Mouse (Mus musculus) liver, adult (tissue): ENCODE data around the gene Rhoj.

ENCODE experiments used
- GATA4 ChIP-seq: IDR thresholded peaks from 2 replicates; pipeline ENCODE4 v1.6.1; 2014; ENCODE audit warnings: mild to moderate bottlenecking, low read length; ENCODE audit not compliant: insufficient replicate concordance

The Rhoj gene

GRCm38 (mm10) chr12:75315851-75316250 is 7.7 kb downstream of the Rhoj start:
- TF ChIP-seq GATA4 = no peak

GRCm38 (mm10) chr12:75320441-75320925 is 12.4 kb downstream of the Rhoj start:
- no peak for TF ChIP-seq GATA4

GRCm38 (mm10) chr12:75321189-75321588 is 13.1 kb downstream of the Rhoj start:
- no peak for TF ChIP-seq GATA4

DNA sequence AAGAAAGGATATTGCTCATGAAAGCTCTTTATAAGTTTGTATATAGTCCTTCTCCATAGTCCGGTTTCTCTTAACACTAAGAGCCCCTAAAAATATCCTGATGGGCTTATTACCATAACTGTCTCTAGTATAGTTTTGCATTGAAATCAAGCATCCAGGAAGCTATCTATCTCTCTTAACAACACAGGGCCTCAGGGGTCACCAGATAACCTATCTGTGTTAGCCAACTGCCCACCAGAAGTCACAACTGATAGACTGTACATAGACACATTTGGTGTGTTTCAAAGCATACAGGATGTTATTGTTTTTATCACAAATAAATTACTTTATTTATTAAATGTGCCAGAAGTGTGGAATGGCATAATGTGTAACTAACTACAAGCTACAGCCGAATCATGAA is 21.1 kb downstream of the Rhoj start:
- TF ChIP-seq GATA4 = no peak

DNA sequence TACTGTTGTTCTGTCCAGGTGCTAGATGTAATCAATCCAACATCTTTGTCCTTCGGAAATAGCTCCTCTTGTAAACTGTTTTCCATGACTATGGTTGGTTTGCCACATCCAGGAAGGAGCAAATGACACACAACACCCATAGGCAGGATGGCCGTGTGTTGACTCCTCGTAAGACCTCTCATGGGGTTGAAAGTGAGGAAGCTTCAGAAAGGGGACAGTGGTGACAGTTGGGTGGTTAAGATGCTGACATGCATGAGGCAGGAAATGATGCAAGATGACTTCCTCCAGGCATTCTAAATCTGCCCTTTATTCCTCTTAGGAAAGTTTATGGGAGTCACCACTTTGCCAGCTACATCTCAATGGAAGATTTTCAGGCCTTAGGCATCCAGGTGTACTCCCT is 31.8 kb downstream of the Rhoj start:
- no peak for TF ChIP-seq GATA4

GRCm38 (mm10) chr12:75340331-75340730 is 32.2 kb downstream of the Rhoj start:
- no peak for TF ChIP-seq GATA4

- no peak for TF ChIP-seq GATA4
Observed at GRCm38 (mm10) chr12:75348551-75348950, 40.4 kb downstream of the Rhoj start.

DNA sequence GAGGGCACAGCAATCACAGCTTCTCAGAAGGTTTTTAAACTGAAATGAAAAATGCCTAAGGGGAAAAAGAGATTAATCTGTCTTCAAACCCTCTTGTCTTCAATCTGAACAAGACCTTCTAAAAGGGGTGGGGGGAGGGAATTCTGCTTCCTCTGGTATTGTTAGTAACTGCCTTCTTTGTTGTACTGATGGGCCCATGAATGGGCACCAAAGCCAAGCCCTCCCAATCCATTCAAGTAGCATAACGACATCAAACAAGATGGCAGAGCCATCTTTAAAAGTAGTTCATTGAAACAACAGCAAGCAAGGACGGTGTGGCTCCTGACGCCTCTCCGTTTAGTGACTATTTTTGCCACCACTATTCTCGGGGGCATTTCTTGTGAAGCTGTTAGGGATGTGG is 42.6 kb downstream of the Rhoj start:
- TF ChIP-seq GATA4 = no peak

- no peak for TF ChIP-seq GATA4
Observed at GRCm38 (mm10) chr12:75351846-75352245, 43.7 kb downstream of the Rhoj start.

- TF ChIP-seq GATA4 = no peak
Observed at GRCm38 (mm10) chr12:75352410-75352809, 44.3 kb downstream of the Rhoj start.

DNA sequence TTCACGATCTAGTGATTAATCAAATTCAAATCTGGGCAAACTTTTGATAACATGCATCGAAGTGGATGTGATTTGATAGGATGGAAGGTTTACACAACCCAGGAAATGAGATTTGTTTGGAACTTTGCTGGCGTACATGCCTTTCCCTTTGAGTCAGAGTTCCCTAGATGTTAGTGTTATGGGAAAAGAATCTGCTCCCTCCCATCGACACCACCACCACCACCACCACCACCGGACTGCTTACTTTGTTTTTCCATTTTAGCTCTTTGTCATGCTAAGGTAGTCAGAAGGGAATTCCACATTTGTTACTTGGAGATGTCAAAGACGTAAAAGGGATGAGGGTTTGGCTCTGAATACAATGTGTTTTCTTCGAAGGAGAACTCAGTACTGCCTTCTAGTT is 46.2 kb downstream of the Rhoj start:
- no peak for TF ChIP-seq GATA4

DNA sequence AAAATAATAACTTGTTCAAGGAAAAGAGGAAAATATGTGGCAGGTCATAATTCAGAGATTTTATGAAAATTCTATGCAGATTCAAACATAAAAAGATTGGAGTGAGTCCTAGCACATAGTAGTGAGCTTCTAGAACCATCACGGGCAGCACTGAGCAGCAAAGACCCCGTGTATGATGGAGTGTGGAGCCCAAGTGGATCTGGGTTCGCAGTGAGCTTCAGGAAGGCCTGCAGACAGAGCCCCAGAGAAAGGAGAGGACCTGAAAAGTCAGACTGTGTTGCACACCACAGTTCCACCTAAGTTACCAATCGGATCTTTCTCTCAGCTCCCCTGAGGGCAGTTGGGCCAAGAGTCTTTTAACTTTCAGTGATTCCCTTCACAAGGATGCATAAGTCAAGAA is 49.7 kb downstream of the Rhoj start:
- no peak for TF ChIP-seq GATA4

DNA sequence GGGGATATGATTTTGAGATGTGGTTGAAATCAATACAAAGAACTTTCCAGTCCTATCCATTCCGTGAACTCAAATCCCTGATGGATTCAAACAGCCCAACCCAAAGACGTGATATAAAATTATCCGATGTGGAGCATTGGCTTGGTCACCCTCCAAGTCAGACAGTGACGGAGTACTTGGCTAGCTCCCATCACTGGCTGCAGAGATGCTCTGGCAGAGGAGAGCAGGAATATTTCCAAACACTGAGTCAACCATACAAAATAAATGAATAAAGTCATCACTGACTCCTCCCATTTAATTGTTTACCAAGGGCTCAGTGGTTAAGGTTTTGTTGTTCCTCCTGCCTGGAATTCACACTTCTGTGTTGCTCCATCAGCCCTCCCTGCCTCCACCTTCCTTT is 50.6 kb downstream of the Rhoj start:
- TF ChIP-seq GATA4 = no peak

DNA sequence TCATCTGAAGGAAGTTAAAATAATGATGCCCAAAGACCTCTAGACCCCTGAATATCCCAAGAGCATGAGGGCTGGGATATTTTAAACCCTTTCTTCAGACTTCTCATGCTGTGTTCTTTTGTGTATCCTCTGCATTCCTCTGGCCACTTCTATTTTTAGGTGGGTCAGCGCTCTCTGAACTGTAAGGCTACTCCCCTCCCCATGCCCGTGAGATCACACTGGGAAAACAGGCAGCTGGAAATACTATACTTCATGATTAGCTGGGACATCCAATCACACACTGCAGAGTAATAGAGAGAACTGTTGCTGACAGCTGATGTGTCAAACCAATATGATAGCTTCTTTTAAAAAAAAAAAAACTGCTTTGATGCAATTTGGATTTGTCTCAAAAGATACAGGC is 51.4 kb downstream of the Rhoj start:
- TF ChIP-seq GATA4 = no peak

- TF ChIP-seq GATA4 = no peak
Observed at GRCm38 (mm10) chr12:75359921-75360482, 51.9 kb downstream of the Rhoj start.

GRCm38 (mm10) chr12:75362456-75362855 is 54.3 kb downstream of the Rhoj start:
- no peak for TF ChIP-seq GATA4

DNA sequence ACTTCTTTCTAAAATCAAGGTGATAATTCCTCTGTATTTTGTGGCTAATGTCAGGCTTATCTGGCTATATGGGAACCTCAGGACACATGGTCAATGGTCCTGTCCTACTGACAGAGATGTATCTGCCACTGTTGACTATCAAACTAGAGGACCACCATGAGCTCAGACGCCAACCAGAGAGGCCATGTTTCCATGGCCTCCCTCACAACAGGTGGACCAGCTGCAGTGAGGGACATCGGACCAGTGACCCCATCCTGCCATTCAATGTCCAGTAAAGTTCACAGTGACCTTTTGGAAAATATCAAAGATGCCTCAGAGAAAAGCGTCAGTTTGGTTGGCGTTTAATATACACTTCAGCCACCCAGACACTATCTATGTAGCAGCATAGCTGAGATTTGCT is 56.3 kb downstream of the Rhoj start:
- TF ChIP-seq GATA4 = no peak

DNA sequence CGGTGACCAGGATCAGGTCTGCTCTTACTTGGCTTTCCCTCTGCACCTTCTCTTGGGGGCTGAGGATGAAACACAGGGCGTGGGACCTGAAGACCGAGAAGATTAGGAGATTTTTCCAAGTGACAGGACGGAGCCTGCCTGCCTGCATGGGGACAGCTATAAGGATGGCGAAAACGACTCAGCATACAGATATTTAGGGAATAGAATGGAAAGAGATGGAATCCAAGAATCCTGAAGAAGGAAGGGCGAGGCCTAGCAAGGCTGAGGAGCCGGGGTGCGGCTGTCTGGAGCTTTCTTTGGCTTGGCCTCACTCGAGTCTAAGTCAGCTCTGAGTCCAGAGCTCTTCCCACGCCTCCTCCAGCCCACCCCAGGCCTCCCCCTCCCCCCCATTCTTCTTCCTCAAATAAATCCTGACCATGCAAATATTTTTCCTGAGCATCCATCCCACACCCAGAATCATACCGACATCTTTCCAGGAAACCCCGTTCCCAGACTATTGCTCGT is 57.6 kb downstream of the Rhoj start:
- TF ChIP-seq GATA4 = no peak

- no peak for TF ChIP-seq GATA4
Observed at GRCm38 (mm10) chr12:75367371-75367770, 59.2 kb downstream of the Rhoj start.
